Mouse (Mus musculus): ENCODE data around the gene Pnrc1. TPM values are rescaled to one million over a fixed set of nuclear protein-coding genes. Genes with fewer than 3 reads are reported as not detected.

The Pnrc1 gene
- polyA plus RNA-seq, 1 experiment from 2014 or later = 153 TPM

- peak overlapping the region; percentile 100 for H3K27ac ChIP-seq (ENCODE audit: low read length)
- TF ChIP-seq EP300 (IDR thresholded peaks at IDR 0.05) (0 out of 2 replicates have a peak, but pooled peaks have one; percentile 35), CTCF (IDR thresholded peaks at IDR 0.05) (peak; percentile 26; the same call in 1 of the 2 replicates)
- peak overlapping the region; percentile 100 for H3K4me3 ChIP-seq (ENCODE audit: low read depth, low read length)
- peaks cover 12% of the 10 kb centered on the region; the same call in 1 of the 2 replicates for H3K36me3 ChIP-seq (ENCODE audit: insufficient read depth, low read length)
- H3K9ac ChIP-seq (replicated peaks; ENCODE audit: low read depth) = peak overlapping the region; percentile 100
- DNase-seq (ENCODE audit: low spot score) = no peak
- peaks cover 9% of the 10 kb centered on the region; the same call in 1 of the 2 replicates for H3K4me1 ChIP-seq (ENCODE audit: insufficient read depth, low read depth, low read length)
- no peaks in the 10 kb centered on the region for H3K27me3 ChIP-seq (replicated peaks; ENCODE audit: insufficient read depth, low read length)
- ATAC-seq = no peak
- under 1% methylated on average over 4 of the region's 4 CpGs for WGBS
- no peaks in the 10 kb centered on the region for H3K9me3 ChIP-seq (ENCODE audit: low read length)
- peak overlapping the region; percentile 60 for H3K4me2 ChIP-seq (replicated peaks; ENCODE audit: low read depth, low read length)
Measured at GRCm38 (mm10) chr4:33248915-33249314, 41.0 kb downstream of the Pnrc1 start.

GRCm38 (mm10) chr4:33248062-33248889, 41.7 kb downstream of the Pnrc1 start:
- H3K27ac ChIP-seq (ENCODE audit: low read length) = peak overlapping the region; percentile 100
- H3K9me3 ChIP-seq (ENCODE audit: low read length) = no peaks in the 10 kb centered on the region
- H3K9ac ChIP-seq (replicated peaks; ENCODE audit: low read depth) = peak overlapping the region; percentile 100
- ATAC-seq (peak; percentile 91), DNase-seq (ENCODE audit: low spot score) (peak; percentile 99)
- H3K27me3 ChIP-seq (replicated peaks; ENCODE audit: insufficient read depth, low read length) = no peaks in the 10 kb centered on the region
- TF ChIP-seq CTCF (IDR thresholded peaks at IDR 0.05) (no peak), EP300 (IDR thresholded peaks at IDR 0.05) (0 out of 2 replicates have a peak, but pooled peaks have one; percentile 1)
- WGBS = under 1% methylated on average over 67 of the region's 88 CpGs
- peaks cover 16% of the 10 kb centered on the region; the same call in 1 of the 2 replicates for H3K36me3 ChIP-seq (ENCODE audit: insufficient read depth, low read length)
- peak overlapping the region; percentile 60 for H3K4me2 ChIP-seq (replicated peaks; ENCODE audit: low read depth, low read length)
- H3K4me3 ChIP-seq (ENCODE audit: low read depth, low read length) = peak overlapping the region; percentile 100
- peaks cover 9% of the 10 kb centered on the region; the same call in 1 of the 2 replicates for H3K4me1 ChIP-seq (ENCODE audit: insufficient read depth, low read depth, low read length)

- Histone ChIP-seq H3K36me3 (ENCODE audit: insufficient read depth, low read length) (peaks cover 19% of the 10 kb centered on the region; the same call in 1 of the 2 replicates), H3K27ac (ENCODE audit: low read length) (peak overlapping the region; percentile 100), H3K4me3 (ENCODE audit: low read depth, low read length) (peak overlapping the region; percentile 100), H3K4me2 (replicated peaks; ENCODE audit: low read depth, low read length) (peak overlapping the region; percentile 57), H3K4me1 (ENCODE audit: insufficient read depth, low read depth, low read length) (peaks cover 9% of the 10 kb centered on the region; the same call in 1 of the 2 replicates), H3K9ac (replicated peaks; ENCODE audit: low read depth) (peak overlapping the region; percentile 100), H3K27me3 (replicated peaks; ENCODE audit: insufficient read depth, low read length) (no peaks in the 10 kb centered on the region), H3K9me3 (ENCODE audit: low read length) (no peaks in the 10 kb centered on the region)
- peak; percentile 90 for ATAC-seq
- whole genome bisulfite sequencing = 3% methylated on average over 54 of the region's 60 CpGs
- TF ChIP-seq CTCF (IDR thresholded peaks at IDR 0.05) (no peak), EP300 (IDR thresholded peaks at IDR 0.05) (peak; percentile 65; the same call in 1 of the 2 replicates)
- DNase-seq (ENCODE audit: low spot score) = peak; percentile 99
Measured at GRCm38 (mm10) chr4:33247479-33248053, 42.4 kb downstream of the Pnrc1 start.

GRCm38 (mm10) chr4:33245853-33246395, 44.0 kb downstream of the Pnrc1 start:
- Histone ChIP-seq H3K36me3 (ENCODE audit: insufficient read depth, low read length) (peaks cover 19% of the 10 kb centered on the region; the same call in 1 of the 2 replicates), H3K4me2 (replicated peaks; ENCODE audit: low read depth, low read length) (peak overlapping the region; percentile 57), H3K4me3 (ENCODE audit: low read depth, low read length) (peak overlapping the region; percentile 100), H3K9me3 (ENCODE audit: low read length) (no peaks in the 10 kb centered on the region), H3K4me1 (ENCODE audit: insufficient read depth, low read depth, low read length) (peaks cover 9% of the 10 kb centered on the region; the same call in 1 of the 2 replicates), H3K9ac (replicated peaks; ENCODE audit: low read depth) (peak overlapping the region; percentile 29; the same call in 1 of the 2 replicates), H3K27ac (ENCODE audit: low read length) (no peak overlapping the region), H3K27me3 (replicated peaks; ENCODE audit: insufficient read depth, low read length) (no peaks in the 10 kb centered on the region)
- TF ChIP-seq CTCF (IDR thresholded peaks at IDR 0.05) (no peak), EP300 (IDR thresholded peaks at IDR 0.05) (no peak)
- DNase-seq (ENCODE audit: low spot score) = no peak
- no peak for ATAC-seq
- WGBS = 58% methylated on average over 14 of the region's 14 CpGs

GRCm38 (mm10) chr4:33243921-33244320, 46.0 kb downstream of the Pnrc1 start:
- Histone ChIP-seq H3K9ac (replicated peaks; ENCODE audit: low read depth) (no peak overlapping the region), H3K4me3 (ENCODE audit: low read depth, low read length) (no peak overlapping the region)
- no peak for ATAC-seq

More at GRCm38 (mm10) chr4:33243921-33244320, 46.0 kb downstream of the Pnrc1 start:
- Histone ChIP-seq H3K9me3 (ENCODE audit: low read length) (no peaks in the 10 kb centered on the region), H3K36me3 (ENCODE audit: insufficient read depth, low read length) (peaks cover 19% of the 10 kb centered on the region; the same call in 1 of the 2 replicates), H3K27ac (ENCODE audit: low read length) (no peak overlapping the region), H3K27me3 (replicated peaks; ENCODE audit: insufficient read depth, low read length) (no peaks in the 10 kb centered on the region), H3K4me1 (ENCODE audit: insufficient read depth, low read depth, low read length) (peaks cover 5% of the 10 kb centered on the region; the same call in 1 of the 2 replicates), H3K4me2 (replicated peaks; ENCODE audit: low read depth, low read length) (no peak overlapping the region)
- TF ChIP-seq EP300 (IDR thresholded peaks at IDR 0.05) = no peak
- TF ChIP-seq CTCF (IDR thresholded peaks at IDR 0.05) = no peak
- 70% methylated on average over 4 of the region's 4 CpGs for WGBS
- DNase-seq (ENCODE audit: low spot score) = no peak

Data from lung, postnatal 0 days (tissue).